Mouse (Mus musculus) ES-E14 (cell line): Measurements from ENCODE around the gene Teddm2. TPM values are rescaled to one million over a fixed set of nuclear protein-coding genes. Genes with fewer than 3 reads are reported as not detected.
"Not testable (repeated sequence)": the region's sequence is repeated elsewhere in the genome, so short reads cannot be mapped to it uniquely, and the experiment has no call there.

ENCODE experiments used
- DNase-seq: peaks from one replicate; pipeline ENCODE4 v3.0.0-alpha.2; 2013; ENCODE audit warnings: low read depth, low spot score
- H3K27ac ChIP-seq: 2 replicates; pipeline ENCODE4 v1.5.1; 2012; ENCODE audit warnings: low read depth, mild to moderate bottlenecking, low read length, moderate library complexity, mixed read lengths; ENCODE audit not compliant: poor library complexity, insufficient read depth, severe bottlenecking
- H3K36me3 ChIP-seq: 2 replicates; pipeline ENCODE4 v1.6.1; 2012; ENCODE audit warnings: mild to moderate bottlenecking, low read length, moderate library complexity, mixed read lengths; ENCODE audit not compliant: control insufficient read depth, poor library complexity, insufficient read depth, severe bottlenecking
- H3K4me1 ChIP-seq, 2 experiments: fragments of 150-350 bp in 1 of 2; sonication (generic) in 1 of 2; 2 replicates each; pipeline ENCODE4 v1.6.1; 2012; ENCODE audit warnings: low read length in 2 of 2, mild to moderate bottlenecking in 1 of 2, mixed read lengths in 1 of 2; ENCODE audit not compliant: control insufficient read depth in 2 of 2, insufficient read depth in 2 of 2, poor library complexity in 1 of 2
- H3K4me3 ChIP-seq, 2 experiments: fragments of 150-350 bp in 1 of 2; sonication (generic) in 1 of 2; 2 replicates each; pipeline ENCODE4 v1.5.1; 2012; ENCODE audit warnings: low read length in 2 of 2, low read depth in 1 of 2, mild to moderate bottlenecking in 1 of 2, mixed read lengths in 1 of 2; ENCODE audit not compliant: insufficient read depth in 1 of 2, poor library complexity in 1 of 2, severe bottlenecking in 1 of 2
- H3K9ac ChIP-seq: 2 replicates; pipeline ENCODE4 v1.6.1; 2012; ENCODE audit warnings: low read depth, mild to moderate bottlenecking, low read length, mixed read lengths; ENCODE audit not compliant: poor library complexity, insufficient read depth, severe bottlenecking
- H3K9me3 ChIP-seq: fragments of 150-350 bp; sonication (generic); 2 replicates; pipeline ENCODE4 v1.6.1; 2012; ENCODE audit warnings: low read depth, mild to moderate bottlenecking, low read length; ENCODE audit not compliant: control insufficient read depth, insufficient read depth
- CHD2 ChIP-seq: IDR thresholded peaks from 2 replicates; pipeline ENCODE4 v1.6.1; 2014; ENCODE audit warnings: mild to moderate bottlenecking, low read depth, low read length, inconsistent platforms
- HCFC1 ChIP-seq: IDR thresholded peaks from 2 replicates; pipeline ENCODE4 v1.6.1; 2012; ENCODE audit warnings: low read length, inconsistent platforms, borderline replicate concordance; ENCODE audit not compliant: insufficient read depth
- MAFK ChIP-seq: IDR thresholded peaks from 2 replicates; pipeline ENCODE4 v1.6.1; 2014; ENCODE audit warnings: mild to moderate bottlenecking, low read depth, low read length, inconsistent platforms; ENCODE audit not compliant: insufficient read depth
- ZC3H11A ChIP-seq: IDR thresholded peaks from 2 replicates; pipeline ENCODE4 v1.6.1; 2012; ENCODE audit warnings: low read depth, mild to moderate bottlenecking, inconsistent platforms, low read length, borderline replicate concordance
- ZNF384 ChIP-seq: IDR thresholded peaks from 2 replicates; pipeline ENCODE4 v1.6.1; 2012; ENCODE audit warnings: low read depth, low read length, inconsistent platforms
- in situ Hi-C, 2 experiments: fragments of 600-800 bp; cut with MboI; formaldehyde crosslinking; loops; one replicate each; pipeline ENCODE4 v1.15.1; 2025; ENCODE audit warnings: low sequenced_read_pairs in 2 of 2, inconsistent platforms in 1 of 2; ENCODE audit not compliant: unreplicated experiment in 2 of 2
- total RNA-seq: library from RNA; depleted of rRNA; stranded (reverse); fragments of 300-350 nt; gene quantifications from 2 replicates; pipeline ENCODE4 v1.2.3, GENCODE M21; 2012

Gene Teddm2
- total RNA-seq, 1 experiment: 0.62 TPM

DNA sequence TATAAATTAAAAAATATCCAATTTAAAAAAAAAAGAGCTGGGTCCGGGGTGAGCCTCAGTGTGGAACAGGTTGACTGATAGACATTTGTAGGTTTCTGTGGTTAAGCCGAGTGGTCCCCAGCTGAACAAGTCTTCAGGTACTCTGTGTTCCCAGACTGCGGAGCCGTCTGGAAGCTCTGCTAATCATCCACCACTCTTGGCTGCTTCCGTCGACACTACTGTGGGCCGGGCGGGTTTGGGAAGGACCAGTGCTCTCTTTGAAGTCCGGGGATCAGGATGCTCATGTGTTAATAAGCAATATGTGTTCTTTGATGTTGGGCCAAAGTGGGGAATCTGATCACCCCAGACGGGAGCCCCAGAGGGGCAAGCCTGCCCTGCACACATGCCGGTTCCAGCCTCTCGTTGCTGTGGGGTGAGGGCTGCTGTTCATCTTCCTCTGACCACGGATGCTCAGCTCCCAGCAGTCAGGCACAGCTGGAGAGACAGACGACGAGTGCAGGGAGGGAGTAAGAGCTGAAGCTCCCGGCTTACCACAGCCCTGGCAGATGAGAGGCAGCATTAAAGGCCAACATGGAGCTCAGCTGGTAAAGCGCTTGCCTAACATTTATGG is 13.9 kb downstream of the Teddm2 start:
- in situ Hi-C loops: loop anchor here in 1 of 2 experiments (25.0 kb wide), 1 partner anchor 301 kb away; no protein-coding TSS in a partner anchor
- DNase-seq: no peak
- H3K27ac ChIP-seq: no peak overlapping the region
- TF ChIP-seq HCFC1 (no peak), MAFK (no peak), ZNF384 (no peak), CHD2 (no peak), ZC3H11A (no peak)
- no peak overlapping the region for H3K4me3 ChIP-seq
- H3K36me3 ChIP-seq: no peaks in the 10 kb centered on the region
- no peak overlapping the region for H3K9ac ChIP-seq
- no peaks in the 10 kb centered on the region for H3K4me1 ChIP-seq
- H3K9me3 ChIP-seq: no peaks in the 10 kb centered on the region

DNA sequence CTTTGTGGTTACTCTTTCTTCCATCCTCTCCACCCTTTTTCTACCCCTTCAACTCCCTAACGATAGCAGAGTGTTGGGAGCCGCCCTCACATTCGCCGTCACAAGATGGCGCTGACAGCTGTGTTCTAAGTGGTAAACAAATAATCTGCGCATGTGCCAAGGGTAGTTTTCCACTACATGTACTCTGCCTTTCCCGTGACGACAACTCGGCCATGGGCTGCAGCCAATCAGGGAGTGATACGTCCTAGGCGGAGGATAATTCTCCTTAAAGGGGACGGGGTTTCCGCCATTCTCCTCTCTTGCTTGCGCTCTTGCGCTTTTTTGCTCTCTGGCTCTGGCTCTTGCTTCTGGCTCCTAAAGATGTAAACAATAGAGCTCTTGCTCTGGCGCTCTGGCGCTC is 19.6 kb downstream of the Teddm2 start:
- DNase-seq, H3K4me1 ChIP-seq, H3K9ac ChIP-seq, H3K4me3 ChIP-seq, H3K27ac ChIP-seq, H3K9me3 ChIP-seq, H3K36me3 ChIP-seq: not testable (repeated sequence)
- in situ Hi-C loops: loop anchor here in 1 of 2 experiments (25.0 kb wide), 1 partner anchor 307 kb away; no protein-coding TSS in a partner anchor

DNA sequence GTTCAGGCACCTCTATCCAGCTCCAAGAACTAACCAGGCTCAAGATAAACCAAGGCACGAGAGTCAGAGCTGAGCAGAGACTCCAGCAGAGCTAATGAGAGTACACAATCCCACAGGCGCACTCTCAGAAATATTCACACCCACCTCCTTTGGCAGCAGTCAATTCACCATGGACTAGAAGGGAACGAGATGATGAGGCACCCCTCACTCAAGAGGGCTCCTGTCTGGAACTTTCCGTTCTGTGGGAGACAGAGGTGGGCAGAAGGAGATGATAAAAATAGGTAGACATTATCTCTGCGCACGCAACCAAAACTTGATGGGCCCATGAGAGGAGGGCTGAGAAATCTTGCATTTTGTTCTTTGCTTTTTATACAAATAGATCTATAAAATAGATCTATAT is 26.0 kb downstream of the Teddm2 start, which contains the start of gene Teddm1b:
TSS of gene Teddm1b (plus strand) at position 301 of the 400 bp plus-strand sequence.
- no peak within 1 kb of the TSS for H3K4me3 ChIP-seq
- TF ChIP-seq ZC3H11A (no peak), MAFK (no peak), ZNF384 (no peak), HCFC1 (no peak), CHD2 (no peak)
- no peak for DNase-seq
- H3K4me1 ChIP-seq: no peaks in the 10 kb centered on the region
- no peak within 1 kb of the TSS for H3K27ac ChIP-seq
- in situ Hi-C loops: no loop called here
- H3K9me3 ChIP-seq: no peaks in the 10 kb centered on the region
- no peak within 1 kb of the TSS for H3K9ac ChIP-seq
- H3K36me3 ChIP-seq: no peaks in the 10 kb centered on the region

- in situ Hi-C loops: no loop called here
- no peak for TF ChIP-seq CHD2
- no peak for TF ChIP-seq HCFC1
- no peak for TF ChIP-seq ZC3H11A
- TF ChIP-seq MAFK: no peak
- no peak for TF ChIP-seq ZNF384
- no peak for DNase-seq
- no peaks in the 10 kb centered on the region for H3K4me1 ChIP-seq
- H3K27ac ChIP-seq: no peak overlapping the region
- H3K36me3 ChIP-seq: no peaks in the 10 kb centered on the region
- H3K9me3 ChIP-seq: no peaks in the 10 kb centered on the region
- H3K9ac ChIP-seq: no peak overlapping the region
- no peak overlapping the region for H3K4me3 ChIP-seq
Measured at GRCm38 (mm10) chr1:153855946-153856345, 44.1 kb downstream of the Teddm2 start.

GRCm38 (mm10) chr1:153852696-153853095 is 47.3 kb downstream of the Teddm2 start:
- H3K4me1 ChIP-seq, H3K9me3 ChIP-seq, H3K4me3 ChIP-seq, DNase-seq, H3K36me3 ChIP-seq, H3K27ac ChIP-seq, in situ Hi-C loops, H3K9ac ChIP-seq: not testable (repeated sequence)
